Mouse (Mus musculus) midbrain, embryonic 13.5 days (tissue): ENCODE data around the gene Il10rb. TPM values are rescaled to one million over a fixed set of nuclear protein-coding genes. Genes with fewer than 3 reads are reported as not detected.

ENCODE experiments used
- ATAC-seq: fragments of 200-750 bp; cut with Nextera tagmentation; 2 replicates; pipeline ENCODE4 v1.8.0; 2017; ENCODE audit warnings: mild to moderate bottlenecking, moderate TSS enrichment, moderate library complexity
- H3K27ac ChIP-seq: fragments of 300-500 bp; sonication (generic); 2 replicates; pipeline ENCODE4 v1.5.1; 2015; ENCODE audit warnings: inconsistent platforms, mild to moderate bottlenecking, moderate library complexity
- H3K27me3 ChIP-seq: fragments of 300-500 bp; sonication (generic); 2 replicates; pipeline ENCODE4 v1.6.1; 2015; ENCODE audit warnings: mild to moderate bottlenecking, inconsistent platforms
- H3K36me3 ChIP-seq: fragments of 300-500 bp; sonication (generic); 2 replicates; pipeline ENCODE4 v1.6.1; 2015; ENCODE audit warnings: mild to moderate bottlenecking, inconsistent platforms
- H3K4me1 ChIP-seq: fragments of 300-500 bp; sonication (generic); replicated peaks from 2 replicates; pipeline ENCODE4 v1.6.1; 2015; ENCODE audit warnings: inconsistent platforms
- H3K4me2 ChIP-seq: fragments of 300-500 bp; sonication (generic); replicated peaks from 2 replicates; pipeline ENCODE4 v1.6.1; 2015; ENCODE audit warnings: moderate library complexity, mild to moderate bottlenecking, inconsistent platforms
- H3K4me3 ChIP-seq: fragments of 300-500 bp; sonication (generic); replicated peaks from 2 replicates; pipeline ENCODE4 v1.5.1; 2015; ENCODE audit warnings: mild to moderate bottlenecking, inconsistent platforms
- H3K9ac ChIP-seq: fragments of 300-500 bp; sonication (generic); replicated peaks from 2 replicates; pipeline ENCODE4 v1.6.1; 2015; ENCODE audit warnings: mild to moderate bottlenecking, inconsistent platforms
- H3K9me3 ChIP-seq: fragments of 300-500 bp; sonication (generic); 2 replicates; pipeline ENCODE4 v1.6.1; 2016; ENCODE audit warnings: mild to moderate bottlenecking, inconsistent platforms
- WGBS: fragments of 180-500 bp; shearing (Covaris S2); methylation state at CpG from one replicate; pipeline ENCODE4 v1.1.7; 2015; 5-methylcytosine and 5-hydroxymethylcytosine counted together
- polyA plus RNA-seq: library from polyadenylated mRNA; unstranded; fragments of >200 nt; fragmentation: Nextera tagmentation; extraction: Ambion mirVana; gene quantifications from 2 replicates; pipeline ENCODE4 v1.2.1, GENCODE M21; 2015

Il10rb gene
- polyA plus RNA-seq, 1 experiment from 2014 or later: 7.1 TPM

GRCm38 (mm10) chr16:91403784-91404183 lies 2.2 kb upstream of the Il10rb start:
- 0 out of 2 replicates have a peak, but pooled peaks cover 4% of the 10 kb centered on the region for H3K27me3 ChIP-seq
- H3K4me2 ChIP-seq: no peak overlapping the region
- H3K36me3 ChIP-seq: peaks cover 11% of the 10 kb centered on the region
- no peak overlapping the region for H3K4me3 ChIP-seq
- peaks cover 13% of the 10 kb centered on the region for H3K4me1 ChIP-seq
- no peak for ATAC-seq
- H3K9me3 ChIP-seq: no peaks in the 10 kb centered on the region
- WGBS: 83% methylated on average over 9 of the region's 9 CpGs
- no peak overlapping the region for H3K9ac ChIP-seq
- H3K27ac ChIP-seq: no peak overlapping the region

GRCm38 (mm10) chr16:91404187-91404586 lies 1.8 kb upstream of the Il10rb start:
- no peak for ATAC-seq
- Histone ChIP-seq H3K4me3 (no peak overlapping the region), H3K27me3 (0 out of 2 replicates have a peak, but pooled peaks cover 4% of the 10 kb centered on the region), H3K4me1 (peaks cover 13% of the 10 kb centered on the region), H3K36me3 (peaks cover 11% of the 10 kb centered on the region), H3K4me2 (no peak overlapping the region), H3K9ac (no peak overlapping the region), H3K9me3 (no peaks in the 10 kb centered on the region), H3K27ac (no peak overlapping the region)
- 95% methylated on average over 8 of the region's 8 CpGs for WGBS

- Histone ChIP-seq H3K9ac (no peak overlapping the region), H3K4me1 (peaks cover 13% of the 10 kb centered on the region), H3K9me3 (no peaks in the 10 kb centered on the region), H3K27ac (no peak overlapping the region), H3K4me3 (no peak overlapping the region), H3K27me3 (0 out of 2 replicates have a peak, but pooled peaks cover 4% of the 10 kb centered on the region), H3K36me3 (peaks cover 11% of the 10 kb centered on the region), H3K4me2 (no peak overlapping the region)
- ATAC-seq: no peak
- WGBS: 71% methylated on average over 10 of the region's 10 CpGs
Measured at GRCm38 (mm10) chr16:91404828-91405577, 961 bp upstream of the Il10rb start.

GRCm38 (mm10) chr16:91406585-91407220 lies 739 bp downstream of the Il10rb start:
- 2% methylated on average over 13 of the region's 13 CpGs for WGBS
- Histone ChIP-seq H3K4me1 (peaks cover 13% of the 10 kb centered on the region), H3K4me3 (peak overlapping the region; percentile 61), H3K9ac (peak overlapping the region; percentile 79), H3K9me3 (no peaks in the 10 kb centered on the region), H3K36me3 (peaks cover 11% of the 10 kb centered on the region), H3K27ac (0 out of 2 replicates have a peak overlapping the region, but pooled peaks have one; percentile 17), H3K27me3 (0 out of 2 replicates have a peak, but pooled peaks cover 4% of the 10 kb centered on the region), H3K4me2 (peak overlapping the region; percentile 98)
- ATAC-seq: no peak; the same call in 1 of the 2 replicates

GRCm38 (mm10) chr16:91413102-91413844 lies 7.3 kb downstream of the Il10rb start:
- Histone ChIP-seq H3K4me1 (no peaks in the 10 kb centered on the region), H3K27me3 (no peaks in the 10 kb centered on the region), H3K4me3 (no peak overlapping the region), H3K9ac (no peak overlapping the region), H3K9me3 (no peaks in the 10 kb centered on the region), H3K4me2 (no peak overlapping the region), H3K27ac (no peak overlapping the region), H3K36me3 (no peaks in the 10 kb centered on the region)
- WGBS: 80% methylated on average over 12 of the region's 12 CpGs
- no peak for ATAC-seq

GRCm38 (mm10) chr16:91415391-91416189 lies 9.6 kb downstream of the Il10rb start:
- ATAC-seq: no peak
- Histone ChIP-seq H3K27ac (no peak overlapping the region), H3K9ac (no peak overlapping the region), H3K4me3 (no peak overlapping the region), H3K36me3 (no peaks in the 10 kb centered on the region), H3K4me2 (no peak overlapping the region), H3K9me3 (no peaks in the 10 kb centered on the region), H3K27me3 (no peaks in the 10 kb centered on the region), H3K4me1 (no peaks in the 10 kb centered on the region)
- WGBS: 88% methylated on average over 9 of the region's 9 CpGs

- H3K27me3 ChIP-seq: no peaks in the 10 kb centered on the region
- no peak overlapping the region for H3K9ac ChIP-seq
- H3K9me3 ChIP-seq: no peaks in the 10 kb centered on the region
- ATAC-seq: no peak
- 93% methylated on average over 6 of the region's 6 CpGs for WGBS
- no peak overlapping the region for H3K4me2 ChIP-seq
- H3K27ac ChIP-seq: no peak overlapping the region
- H3K36me3 ChIP-seq: no peaks in the 10 kb centered on the region
- no peaks in the 10 kb centered on the region for H3K4me1 ChIP-seq
- no peak overlapping the region for H3K4me3 ChIP-seq
Measured at GRCm38 (mm10) chr16:91416357-91416756, 10.4 kb downstream of the Il10rb start.

GRCm38 (mm10) chr16:91416938-91417337 lies 11.0 kb downstream of the Il10rb start:
- H3K9me3 ChIP-seq: no peaks in the 10 kb centered on the region
- WGBS: 84% methylated on average over 7 of the region's 7 CpGs
- H3K4me2 ChIP-seq: no peak overlapping the region
- H3K9ac ChIP-seq: no peak overlapping the region
- no peak for ATAC-seq
- no peak overlapping the region for H3K27ac ChIP-seq
- H3K4me1 ChIP-seq: no peaks in the 10 kb centered on the region
- H3K4me3 ChIP-seq: no peak overlapping the region
- H3K36me3 ChIP-seq: no peaks in the 10 kb centered on the region
- no peaks in the 10 kb centered on the region for H3K27me3 ChIP-seq

- Histone ChIP-seq H3K4me1 (no peaks in the 10 kb centered on the region), H3K4me2 (no peak overlapping the region), H3K36me3 (no peaks in the 10 kb centered on the region), H3K9ac (no peak overlapping the region), H3K4me3 (no peak overlapping the region), H3K27me3 (no peaks in the 10 kb centered on the region), H3K9me3 (no peaks in the 10 kb centered on the region), H3K27ac (no peak overlapping the region)
- ATAC-seq: no peak
- WGBS: 81% methylated on average over 5 of the region's 5 CpGs
Measured at GRCm38 (mm10) chr16:91418531-91418930, 12.6 kb downstream of the Il10rb start.

GRCm38 (mm10) chr16:91425816-91426215 lies 19.9 kb downstream of the Il10rb start:
- H3K9ac ChIP-seq: no peak overlapping the region
- no peaks in the 10 kb centered on the region for H3K27me3 ChIP-seq
- H3K4me1 ChIP-seq: no peaks in the 10 kb centered on the region
- no peak overlapping the region for H3K4me3 ChIP-seq
- H3K36me3 ChIP-seq: no peaks in the 10 kb centered on the region
- no peak overlapping the region for H3K27ac ChIP-seq
- no peaks in the 10 kb centered on the region for H3K9me3 ChIP-seq
- no peak overlapping the region for H3K4me2 ChIP-seq
- no peak for ATAC-seq
- 92% methylated on average over 6 of the region's 6 CpGs for WGBS

GRCm38 (mm10) chr16:91426586-91426985 lies 20.6 kb downstream of the Il10rb start:
- no peaks in the 10 kb centered on the region for H3K4me1 ChIP-seq
- ATAC-seq: no peak
- H3K4me2 ChIP-seq: no peak overlapping the region
- no peak overlapping the region for H3K27ac ChIP-seq
- no peaks in the 10 kb centered on the region for H3K9me3 ChIP-seq
- H3K9ac ChIP-seq: no peak overlapping the region
- no peaks in the 10 kb centered on the region for H3K36me3 ChIP-seq
- no peak overlapping the region for H3K4me3 ChIP-seq
- no peaks in the 10 kb centered on the region for H3K27me3 ChIP-seq
- WGBS: 84% methylated on average over 4 of the region's 4 CpGs
